Mouse (Mus musculus): ENCODE measurements at regions not wholly inside any gene's neighbourhood (a gene's known extent, or its start where the extent isn't known, plus 50 kb on each side); places are given as distances from the start of the nearest gene placed in this dataset.

- H3K27ac ChIP-seq (ENCODE audit: control insufficient read depth, low read depth, low read length): no peak overlapping the region
- no peak overlapping the region for H3K4me3 ChIP-seq (ENCODE audit: control insufficient read depth in 1 of 2, insufficient read depth in 1 of 2, low read depth in 2 of 2, low read length in 2 of 2)
- H3K9me3 ChIP-seq (replicated peaks; ENCODE audit: insufficient read depth, low read length): no peaks in the 10 kb centered on the region
- no peaks in the 10 kb centered on the region for H3K4me1 ChIP-seq (ENCODE audit: control insufficient read depth in 1 of 2, insufficient read depth in 2 of 2, low read length in 2 of 2)
- no peak overlapping the region for H3K9ac ChIP-seq (ENCODE audit: control insufficient read depth, low read depth, low read length, poor library complexity, severe bottlenecking)
- TF ChIP-seq MXI1 (IDR thresholded peaks at IDR 0.05; ENCODE audit: low read depth, low read length) (no peak), ZNF384 (IDR thresholded peaks at IDR 0.05; ENCODE audit: low read depth, low read length) (no peak), KAT2A (conservative IDR thresholded peaks at IDR 0.05; ENCODE audit: low read depth, low read length) (no peak), ETS1 (IDR thresholded peaks at IDR 0.05; ENCODE audit: low read depth, low read length) (no peak), ZKSCAN1 (IDR thresholded peaks at IDR 0.05; ENCODE audit: low read depth, low read length) (no peak), MAX (IDR thresholded peaks at IDR 0.05; ENCODE audit: low read length) (no peak), SIN3A (IDR thresholded peaks at IDR 0.05; ENCODE audit: low read length) (no peak), ZC3H11A (IDR thresholded peaks at IDR 0.05; ENCODE audit: low read depth, low read length) (no peak), USF1 (IDR thresholded peaks at IDR 0.05; ENCODE audit: low read depth, low read length) (no peak)
- no peaks in the 10 kb centered on the region for H3K36me3 ChIP-seq (ENCODE audit: control insufficient read depth in 1 of 2, insufficient read depth in 2 of 2, low read length in 2 of 2)
- no peak for DNase-seq (ENCODE audit: low read depth, low spot score)
- H3K79me2 ChIP-seq (ENCODE audit: control insufficient read depth, insufficient read depth, low read length, poor library complexity): no peaks in the 10 kb centered on the region
- H3K27me3 ChIP-seq (ENCODE audit: control insufficient read depth in 1 of 2, insufficient read depth in 2 of 2, low read length in 2 of 2): no peaks in the 10 kb centered on the region
Measured at GRCm38 (mm10) chr17:73017173-73017572, 90.6 kb upstream of the Lclat1 start.

DNA sequence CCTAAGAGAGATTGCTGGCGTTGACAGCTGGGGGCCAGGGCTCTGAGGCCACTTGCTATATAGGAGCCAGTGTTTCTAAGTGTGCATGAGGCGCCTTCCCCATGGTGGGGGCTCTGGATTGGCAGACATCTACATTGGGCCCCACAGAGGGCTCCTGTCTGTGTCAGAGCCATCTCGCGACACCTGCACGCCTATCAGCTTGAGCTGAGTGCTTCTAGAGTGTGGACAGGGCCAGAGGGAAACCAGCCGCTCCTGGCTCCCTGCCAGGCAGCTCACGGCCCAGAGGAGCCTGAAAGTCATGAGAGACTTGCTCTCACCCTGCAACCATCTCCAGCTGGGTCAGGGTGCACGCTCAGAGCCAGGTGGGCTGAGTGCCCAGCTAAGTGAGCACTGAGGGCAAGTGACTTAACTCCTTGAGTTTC, 85.1 kb upstream of the Lclat1 start:
- TF ChIP-seq NELFE (IDR thresholded peaks at IDR 0.05; ENCODE audit: low read depth, low read length) (no peak), RAD21 (IDR thresholded peaks at IDR 0.05; ENCODE audit: low read depth, low read length) (no peak), TCF12 (IDR thresholded peaks at IDR 0.05; ENCODE audit: low read depth, low read length) (no peak), TAL1 (IDR thresholded peaks at IDR 0.05; ENCODE audit: low read length) (no peak), EP300 (IDR thresholded peaks at IDR 0.05; ENCODE audit: low read depth in 1 of 2, low read length in 2 of 2) (no peak), MXI1 (IDR thresholded peaks at IDR 0.05; ENCODE audit: low read depth, low read length) (no peak)
- H3K27me3 ChIP-seq (ENCODE audit: control insufficient read depth in 1 of 2, insufficient read depth in 2 of 2, low read length in 2 of 2): no peaks in the 10 kb centered on the region
- H3K36me3 ChIP-seq (ENCODE audit: control insufficient read depth in 1 of 2, insufficient read depth in 2 of 2, low read length in 2 of 2): no peaks in the 10 kb centered on the region
- no peak overlapping the region for H3K9ac ChIP-seq (ENCODE audit: control insufficient read depth, low read depth, low read length, poor library complexity, severe bottlenecking)
- H3K4me1 ChIP-seq (ENCODE audit: control insufficient read depth in 1 of 2, insufficient read depth in 2 of 2, low read length in 2 of 2): no peaks in the 10 kb centered on the region
- no peaks in the 10 kb centered on the region for H3K79me2 ChIP-seq (ENCODE audit: control insufficient read depth, insufficient read depth, low read length, poor library complexity)
- no peak overlapping the region for H3K4me3 ChIP-seq (ENCODE audit: control insufficient read depth in 1 of 2, insufficient read depth in 1 of 2, low read depth in 2 of 2, low read length in 2 of 2)
- H3K9me3 ChIP-seq (replicated peaks; ENCODE audit: insufficient read depth, low read length): no peaks in the 10 kb centered on the region
- H3K27ac ChIP-seq (ENCODE audit: control insufficient read depth, low read depth, low read length): no peak overlapping the region
- no peak for DNase-seq (ENCODE audit: low read depth, low spot score)

- no peak overlapping the region for H3K9ac ChIP-seq (ENCODE audit: control insufficient read depth, low read depth, low read length, poor library complexity, severe bottlenecking)
- no peaks in the 10 kb centered on the region for H3K27me3 ChIP-seq (ENCODE audit: control insufficient read depth in 1 of 2, insufficient read depth in 2 of 2, low read length in 2 of 2)
- H3K36me3 ChIP-seq (ENCODE audit: control insufficient read depth in 1 of 2, insufficient read depth in 2 of 2, low read length in 2 of 2): no peaks in the 10 kb centered on the region
- no peak overlapping the region for H3K27ac ChIP-seq (ENCODE audit: control insufficient read depth, low read depth, low read length)
- H3K4me3 ChIP-seq (ENCODE audit: control insufficient read depth in 1 of 2, insufficient read depth in 1 of 2, low read depth in 2 of 2, low read length in 2 of 2): no peak overlapping the region
- no peaks in the 10 kb centered on the region for H3K9me3 ChIP-seq (replicated peaks; ENCODE audit: insufficient read depth, low read length)
- H3K79me2 ChIP-seq (ENCODE audit: control insufficient read depth, insufficient read depth, low read length, poor library complexity): no peaks in the 10 kb centered on the region
- TF ChIP-seq MAZ (IDR thresholded peaks at IDR 0.05; ENCODE audit: low read depth, low read length): no peak
- no peak for TF ChIP-seq RCOR1 (IDR thresholded peaks at IDR 0.05; ENCODE audit: low read depth, low read length)
- no peak for TF ChIP-seq ZNF384 (IDR thresholded peaks at IDR 0.05; ENCODE audit: low read depth, low read length)
- no peaks in the 10 kb centered on the region for H3K4me1 ChIP-seq (ENCODE audit: control insufficient read depth in 1 of 2, insufficient read depth in 2 of 2, low read length in 2 of 2)
- DNase-seq (ENCODE audit: low read depth, low spot score): no peak
Measured at GRCm38 (mm10) chr17:73023362-73024107, 84.2 kb upstream of the Lclat1 start.

Data from MEL (cell line).